Mouse (Mus musculus) MEL (cell line): ENCODE results near the gene Cfd. TPM values are rescaled to one million over a fixed set of nuclear protein-coding genes. Genes with fewer than 3 reads are reported as not detected.
A peak's percentile ranks its signal among the peaks of the same experiment; 100 is the strongest.

Experiments used
- DNase-seq: peaks from one replicate; pipeline ENCODE4 v3.0.0; 2011; ENCODE audit warnings: low read depth, low spot score
- H3K27ac ChIP-seq: 2 replicates; pipeline ENCODE4 v1.5.1; 2012; ENCODE audit warnings: low read depth, mild to moderate bottlenecking, control low read depth, low read length, moderate library complexity; ENCODE audit not compliant: control insufficient read depth
- H3K27me3 ChIP-seq, 2 experiments: fragments of 150-350 bp in 1 of 2; sonication (generic) in 1 of 2; 2 replicates each; pipeline ENCODE4 v1.6.1; 2012; ENCODE audit warnings: low read length in 2 of 2, mild to moderate bottlenecking in 2 of 2, improper control_type of control experiment in 1 of 2, moderate library complexity in 1 of 2; ENCODE audit not compliant: insufficient read depth in 2 of 2, control insufficient read depth in 1 of 2
- H3K36me3 ChIP-seq, 2 experiments: 2 replicates each; pipeline ENCODE4 v1.6.1; 2012 to 2014; ENCODE audit warnings: low read length in 2 of 2, improper control_type of control experiment in 1 of 2, inconsistent platforms in 1 of 2, mild to moderate bottlenecking in 1 of 2; ENCODE audit not compliant: insufficient read depth in 2 of 2, control insufficient read depth in 1 of 2
- H3K4me1 ChIP-seq, 2 experiments: fragments of 150-350 bp in 1 of 2; sonication (generic) in 1 of 2; 2 replicates each; pipeline ENCODE4 v1.6.1; 2012; ENCODE audit warnings: low read length in 2 of 2, improper control_type of control experiment in 1 of 2, mild to moderate bottlenecking in 1 of 2; ENCODE audit not compliant: insufficient read depth in 2 of 2, control insufficient read depth in 1 of 2
- H3K4me3 ChIP-seq, 2 experiments: fragments of 150-350 bp in 1 of 2; sonication (generic) in 1 of 2; 2 replicates each; pipeline ENCODE4 v1.5.1; 2012; ENCODE audit warnings: low read depth in 2 of 2, low read length in 2 of 2, mild to moderate bottlenecking in 2 of 2, moderate library complexity in 2 of 2, control low read depth in 1 of 2, improper control_type of control experiment in 1 of 2; ENCODE audit not compliant: control insufficient read depth in 1 of 2, insufficient read depth in 1 of 2
- H3K79me2 ChIP-seq: 2 replicates; pipeline ENCODE4 v1.6.1; 2012; ENCODE audit warnings: mild to moderate bottlenecking, low read length, moderate library complexity; ENCODE audit not compliant: control insufficient read depth, poor library complexity, insufficient read depth
- H3K9ac ChIP-seq: 2 replicates; pipeline ENCODE4 v1.6.1; 2012; ENCODE audit warnings: low read depth, mild to moderate bottlenecking, control low read depth, low read length, moderate library complexity; ENCODE audit not compliant: control insufficient read depth, poor library complexity, severe bottlenecking
- H3K9me3 ChIP-seq: fragments of 150-350 bp; sonication (generic); replicated peaks from 2 replicates; pipeline ENCODE4 v1.6.1; 2012; ENCODE audit warnings: mild to moderate bottlenecking, low read length, improper control_type of control experiment, moderate library complexity; ENCODE audit not compliant: insufficient read depth
- CTCF ChIP-seq, 3 experiments: IDR thresholded peaks in 2 of 3; conservative IDR thresholded peaks in 1 of 3; 2 replicates each; pipeline ENCODE4 v1.5.1; 2011 to 2012; ENCODE audit warnings: low read length in 3 of 3, low read depth in 2 of 3, mild to moderate bottlenecking in 2 of 3, improper control_type of control experiment in 1 of 3, inconsistent platforms in 1 of 3, mixed read lengths in 1 of 3, moderate library complexity in 1 of 3; ENCODE audit not compliant: control insufficient read depth in 1 of 3, insufficient read depth in 1 of 3, poor library complexity in 1 of 3, severe bottlenecking in 1 of 3
- E2F4 ChIP-seq: IDR thresholded peaks from 2 replicates; pipeline ENCODE4 v1.6.1; 2011; ENCODE audit warnings: low read depth, low read length, improper control_type of control experiment, borderline replicate concordance
- ELF1 ChIP-seq: IDR thresholded peaks from 2 replicates; pipeline ENCODE4 v1.6.1; 2014; ENCODE audit warnings: low read depth, mild to moderate bottlenecking, inconsistent platforms, low read length, improper control_type of control experiment, moderate library complexity
- ETS1 ChIP-seq: IDR thresholded peaks from 2 replicates; pipeline ENCODE4 v1.6.1; 2012; ENCODE audit warnings: low read depth, mild to moderate bottlenecking, inconsistent platforms, low read length, improper control_type of control experiment, moderate library complexity
- GABPA ChIP-seq: IDR thresholded peaks from 2 replicates; pipeline ENCODE4 v1.6.1; 2012; ENCODE audit warnings: low read depth, mild to moderate bottlenecking, inconsistent platforms, low read length, improper control_type of control experiment, moderate library complexity
- GATA1 ChIP-seq: IDR thresholded peaks from 2 replicates; pipeline ENCODE4 v1.6.1; 2011; ENCODE audit warnings: low read depth, low read length, improper control_type of control experiment
- KAT2A ChIP-seq: conservative IDR thresholded peaks from 2 replicates; pipeline ENCODE4 v1.6.1; 2012; ENCODE audit warnings: low read depth, low read length, improper control_type of control experiment, inconsistent platforms
- MAX ChIP-seq: IDR thresholded peaks from 2 replicates; pipeline ENCODE4 v1.6.1; 2011; ENCODE audit warnings: low read length, improper control_type of control experiment
- MXI1 ChIP-seq: IDR thresholded peaks from 2 replicates; pipeline ENCODE4 v1.6.1; 2011; ENCODE audit warnings: mild to moderate bottlenecking, low read depth, low read length, improper control_type of control experiment
- NELFE ChIP-seq: IDR thresholded peaks from 2 replicates; pipeline ENCODE4 v1.6.1; 2011; ENCODE audit warnings: low read depth, low read length, improper control_type of control experiment
- NRF1 ChIP-seq: IDR thresholded peaks from 2 replicates; pipeline ENCODE4 v1.6.1; 2014; ENCODE audit warnings: low read depth, mild to moderate bottlenecking, inconsistent platforms, low read length, improper control_type of control experiment, moderate library complexity; ENCODE audit not compliant: poor library complexity, insufficient read depth, severe bottlenecking
- POLR2AphosphoS5 ChIP-seq: IDR thresholded peaks from 2 replicates; pipeline ENCODE4 v1.6.1; 2012; ENCODE audit warnings: low read depth, borderline replicate concordance, mild to moderate bottlenecking, inconsistent platforms, low read length, moderate library complexity, mixed read lengths
- RAD21 ChIP-seq: IDR thresholded peaks from 2 replicates; pipeline ENCODE4 v1.6.1; 2011; ENCODE audit warnings: mild to moderate bottlenecking, low read depth, low read length, improper control_type of control experiment
- SIN3A ChIP-seq: IDR thresholded peaks from 2 replicates; pipeline ENCODE4 v1.6.1; 2012; ENCODE audit warnings: low read length, improper control_type of control experiment, inconsistent platforms
- TCF12 ChIP-seq: IDR thresholded peaks from 2 replicates; pipeline ENCODE4 v1.6.1; 2014; ENCODE audit warnings: low read depth, mild to moderate bottlenecking, inconsistent platforms, low read length, improper control_type of control experiment, moderate library complexity
- ZKSCAN1 ChIP-seq: IDR thresholded peaks from 2 replicates; pipeline ENCODE4 v1.6.1; 2012; ENCODE audit warnings: low read depth, mild to moderate bottlenecking, inconsistent platforms, low read length, improper control_type of control experiment, moderate library complexity
- polyA plus RNA-seq, 2 experiments: library from polyadenylated mRNA; stranded (reverse) in 1 of 2; unstranded in 1 of 2; fragments of >175 nt in 1 of 2; fragments of >200 nt in 1 of 2; gene quantifications; 2 replicates each; pipeline versions ENCODE4 v1.2.1 to v1.2.4; 2012; ENCODE audit warnings: low replicate concordance in 2 of 2, low read depth in 1 of 2; ENCODE audit not compliant: insufficient read length in 2 of 2, insufficient read depth in 1 of 2, missing spikeins in 1 of 2
- total RNA-seq: library from RNA; depleted of rRNA; stranded (reverse); fragments of 300-350 nt; gene quantifications from 2 replicates; pipeline ENCODE4 v1.2.3, GENCODE M21; 2012

The Cfd gene
- total and polyA plus RNA-seq, 3 experiments, result 0.21 TPM; not detected in 2

DNA sequence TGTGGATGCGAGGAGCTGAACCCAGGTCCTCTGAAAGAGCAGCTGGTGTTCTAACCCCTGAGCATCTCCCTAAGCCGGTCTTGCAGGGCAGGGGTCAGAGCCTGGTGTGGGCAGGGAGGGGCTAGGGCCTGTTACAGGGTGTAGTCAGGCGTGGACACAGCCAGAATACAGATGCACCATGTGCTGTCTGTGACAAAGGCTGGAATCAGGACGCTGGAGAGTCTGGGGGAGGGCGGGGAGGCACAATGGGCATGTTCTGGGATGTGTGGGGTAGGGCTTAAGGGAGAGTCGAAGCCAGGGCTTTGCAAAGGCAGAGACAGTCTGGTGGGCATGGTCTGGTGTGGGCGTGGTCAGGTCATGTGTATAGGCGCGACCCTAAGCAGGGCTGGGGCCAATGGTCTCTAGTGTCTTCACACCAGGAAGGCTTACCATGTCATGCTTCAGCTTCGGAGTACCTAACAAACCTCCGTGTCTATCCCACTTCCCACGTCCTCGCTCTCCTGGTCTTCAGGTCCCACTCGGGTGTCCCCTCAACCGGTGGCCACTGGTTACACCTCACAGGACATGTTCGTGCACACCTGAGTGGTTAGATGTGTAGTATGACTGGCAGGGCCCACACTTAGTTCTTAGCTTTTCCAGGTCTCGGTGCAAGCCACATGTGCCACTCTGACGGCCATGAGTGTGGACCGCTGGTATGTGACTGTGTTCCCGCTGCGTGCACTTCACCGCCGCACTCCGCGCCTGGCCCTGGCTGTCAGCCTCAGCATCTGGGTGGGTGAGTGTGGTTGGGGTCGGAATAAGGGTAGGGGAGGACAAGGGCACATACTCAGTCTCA lies 29.6 kb downstream of the Cfd start:
- no peak for DNase-seq
- Histone ChIP-seq H3K4me1 (peaks cover 8% of the 10 kb centered on the region in 2 experiments), H3K27me3 (no peaks in the 10 kb centered on the region), H3K9me3 (no peaks in the 10 kb centered on the region), H3K27ac (no peak overlapping the region), H3K9ac (no peak overlapping the region), H3K36me3 (no peaks in the 10 kb centered on the region; a peak in 2 of 4 replicates), H3K79me2 (peaks cover 19% of the 10 kb centered on the region), H3K4me3 (no peak overlapping the region)
- TF ChIP-seq SIN3A (0 out of 2 replicates have a peak, but pooled peaks have one; percentile 1), KAT2A (no peak)

DNA sequence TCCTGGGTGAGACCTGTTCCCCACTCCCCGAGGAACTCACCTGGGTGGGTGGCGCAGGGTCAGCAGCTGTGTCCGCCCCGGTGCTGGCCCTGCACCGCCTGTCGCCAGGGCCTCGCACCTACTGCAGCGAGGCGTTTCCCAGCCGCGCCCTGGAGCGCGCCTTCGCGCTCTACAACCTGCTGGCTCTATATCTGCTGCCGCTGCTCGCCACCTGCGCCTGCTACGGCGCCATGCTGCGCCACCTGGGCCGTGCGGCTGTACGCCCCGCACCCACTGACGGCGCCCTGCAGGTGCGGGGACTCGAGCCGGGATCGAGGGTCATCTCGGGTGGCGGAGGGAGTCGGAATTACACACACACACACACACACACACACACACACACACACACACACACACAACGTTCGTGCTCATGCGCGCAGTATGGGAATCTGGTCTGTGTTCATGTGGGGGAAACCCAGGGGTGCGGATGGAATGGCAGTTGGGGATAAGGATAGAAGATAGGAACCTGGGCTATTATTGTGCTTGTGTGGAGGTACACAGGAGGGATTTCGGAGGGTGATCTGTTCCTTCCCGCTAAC lies 30.4 kb downstream of the Cfd start, which contains the start of gene R3hdm4:
Gene R3hdm4 (minus strand): TSS at position 251 of the 578 bp plus-strand sequence.
- no peaks in the 10 kb centered on the region for H3K27me3 ChIP-seq
- peaks cover 14% of the 10 kb centered on the region for H3K79me2 ChIP-seq
- no peak within 1 kb of the TSS for H3K4me3 ChIP-seq
- H3K27ac ChIP-seq, result no peak within 1 kb of the TSS
- H3K9me3 ChIP-seq, result no peaks in the 10 kb centered on the region
- H3K4me1 ChIP-seq, result peaks cover 5 to 6% of the 10 kb centered on the region in 2 experiments
- H3K9ac ChIP-seq, result no peak within 1 kb of the TSS
- no peaks in the 10 kb centered on the region; a peak in 2 of 4 replicates for H3K36me3 ChIP-seq
- no peak for DNase-seq
- TF ChIP-seq E2F4 (no peak), KAT2A (no peak), TCF12 (no peak), RAD21 (no peak), ETS1 (no peak), CTCF (IDR thresholded peaks at IDR 0.05 in 2 of 3, conservative IDR thresholded peaks at IDR 0.05 in 1 of 3; ENCODE audit: control insufficient read depth in 1 of 3, insufficient read depth in 1 of 3, low read depth in 2 of 3, low read length in 3 of 3, poor library complexity in 1 of 3, severe bottlenecking in 1 of 3) (no peak), GABPA (no peak), MAX (no peak), POLR2AphosphoS5 (no peak), ELF1 (no peak), SIN3A (no peak), GATA1 (no peak), ZKSCAN1 (no peak), NELFE (no peak), MXI1 (no peak), NRF1 (no peak)
